Mouse (Mus musculus) lung, embryonic 16.5 days (tissue): ENCODE data around the gene 9830107B12Rik. TPM values are rescaled to one million over a fixed set of nuclear protein-coding genes. Genes with fewer than 3 reads are reported as not detected.
A peak's percentile ranks its signal among the peaks of the same experiment; 100 is the strongest.
"Not testable (repeated sequence)": the region's sequence is repeated elsewhere in the genome, so short reads cannot be mapped to it uniquely, and the experiment has no call there.

Source experiments
- ATAC-seq: fragments of 200-750 bp; cut with Nextera tagmentation; 2 replicates; pipeline ENCODE4 v1.8.0; 2017; ENCODE audit warnings: low read depth, mild to moderate bottlenecking, moderate library complexity
- H3K27ac ChIP-seq: fragments of 300-500 bp; sonication (generic); 2 replicates; pipeline ENCODE4 v1.5.1; 2014; ENCODE audit warnings: mild to moderate bottlenecking, control low read depth, low read length
- H3K27me3 ChIP-seq: fragments of 300-500 bp; sonication (generic); 2 replicates; pipeline ENCODE4 v1.6.1; 2014; ENCODE audit warnings: low read depth, low read length, mixed read lengths; ENCODE audit not compliant: control insufficient read depth, insufficient read depth
- H3K36me3 ChIP-seq: fragments of 300-500 bp; sonication (generic); 2 replicates; pipeline ENCODE4 v1.6.1; 2014; ENCODE audit warnings: low read length; ENCODE audit not compliant: control insufficient read depth, insufficient read depth
- H3K4me1 ChIP-seq: fragments of 300-500 bp; sonication (generic); replicated peaks from 2 replicates; pipeline ENCODE4 v1.6.1; 2014; ENCODE audit warnings: low read length, mixed read lengths; ENCODE audit not compliant: control insufficient read depth, insufficient read depth
- H3K4me2 ChIP-seq: fragments of 300-500 bp; sonication (generic); 2 replicates; pipeline ENCODE4 v1.6.1; 2014; ENCODE audit warnings: low read depth, low read length, control low read depth
- H3K4me3 ChIP-seq: fragments of 300-500 bp; sonication (generic); 2 replicates; pipeline ENCODE4 v1.5.1; 2014; ENCODE audit warnings: mild to moderate bottlenecking, low read length, control low read depth
- H3K9ac ChIP-seq: fragments of 300-500 bp; sonication (generic); 2 replicates; pipeline ENCODE4 v1.6.1; 2014; ENCODE audit warnings: low read length, control low read depth
- H3K9me3 ChIP-seq: fragments of 300-500 bp; sonication (generic); 2 replicates; pipeline ENCODE4 v1.6.1; 2016; ENCODE audit warnings: low read length; ENCODE audit not compliant: control insufficient read depth
- WGBS: fragments of 180-500 bp; shearing (Covaris S2); extraction: QIAGEN DNeasy Blood & Tissue Kit; methylation state at CpG from one replicate; pipeline ENCODE4 v1.1.7; 2014; 5-methylcytosine and 5-hydroxymethylcytosine counted together
- polyA plus RNA-seq: library from polyadenylated mRNA; unstranded; fragments of >200 nt; fragmentation: Nextera tagmentation; extraction: Ambion mirVana; gene quantifications from 2 replicates; pipeline ENCODE4 v1.2.1, GENCODE M21; 2015

The 9830107B12Rik gene
- not detected in 2 replicates for polyA plus RNA-seq

GRCm38 (mm10) chr17:48146120-48146519, at the start of gene 9830107B12Rik:
9830107B12Rik (minus strand) TSS chr17:48146268.
- WGBS = 72% methylated on average over 3 of the region's 3 CpGs

GRCm38 (mm10) chr17:48192366-48192765, 46.3 kb upstream of the 9830107B12Rik start:
- ATAC-seq = no peak

More at GRCm38 (mm10) chr17:48146120-48146519, at the start of gene 9830107B12Rik:
- Histone ChIP-seq H3K4me3 (no peak within 1 kb of the TSS), H3K4me2 (no peak within 1 kb of the TSS), H3K9me3 (no peaks in the 10 kb centered on the region), H3K27me3 (no peaks in the 10 kb centered on the region), H3K4me1 (no peaks in the 10 kb centered on the region), H3K9ac (no peak within 1 kb of the TSS), H3K36me3 (no peaks in the 10 kb centered on the region), H3K27ac (no peak within 1 kb of the TSS)
- no peak for ATAC-seq

GRCm38 (mm10) chr17:48185252-48185651, 39.2 kb upstream of the 9830107B12Rik start:
- WGBS = 39% methylated on average over 5 of the region's 5 CpGs
- Histone ChIP-seq H3K4me2 (no peak overlapping the region), H3K27ac (no peak overlapping the region), H3K4me1 (no peaks in the 10 kb centered on the region), H3K9ac (no peak overlapping the region), H3K4me3 (no peak overlapping the region), H3K27me3 (no peaks in the 10 kb centered on the region), H3K9me3 (no peaks in the 10 kb centered on the region), H3K36me3 (no peaks in the 10 kb centered on the region)
- no peak for ATAC-seq

More at GRCm38 (mm10) chr17:48192366-48192765, 46.3 kb upstream of the 9830107B12Rik start:
- no peak overlapping the region for H3K9ac ChIP-seq
- no peak overlapping the region for H3K4me2 ChIP-seq
- 55% methylated on average over 2 of the region's 2 CpGs for WGBS
- no peaks in the 10 kb centered on the region for H3K9me3 ChIP-seq
- H3K4me3 ChIP-seq = no peak overlapping the region
- H3K27ac ChIP-seq = no peak overlapping the region
- no peaks in the 10 kb centered on the region for H3K4me1 ChIP-seq
- H3K27me3 ChIP-seq = no peaks in the 10 kb centered on the region
- no peaks in the 10 kb centered on the region for H3K36me3 ChIP-seq

- not testable (repeated sequence) for H3K9ac ChIP-seq, H3K4me2 ChIP-seq, H3K27me3 ChIP-seq, H3K4me1 ChIP-seq, H3K9me3 ChIP-seq, H3K27ac ChIP-seq, H3K4me3 ChIP-seq, H3K36me3 ChIP-seq, ATAC-seq
- 66% methylated on average over 2 of the region's 2 CpGs for WGBS
Observed at GRCm38 (mm10) chr17:48167103-48167502, 21.0 kb upstream of the 9830107B12Rik start, which contains the start of gene A530064D06Rik. A530064D06Rik (minus strand) TSS chr17:48167275.

DNA sequence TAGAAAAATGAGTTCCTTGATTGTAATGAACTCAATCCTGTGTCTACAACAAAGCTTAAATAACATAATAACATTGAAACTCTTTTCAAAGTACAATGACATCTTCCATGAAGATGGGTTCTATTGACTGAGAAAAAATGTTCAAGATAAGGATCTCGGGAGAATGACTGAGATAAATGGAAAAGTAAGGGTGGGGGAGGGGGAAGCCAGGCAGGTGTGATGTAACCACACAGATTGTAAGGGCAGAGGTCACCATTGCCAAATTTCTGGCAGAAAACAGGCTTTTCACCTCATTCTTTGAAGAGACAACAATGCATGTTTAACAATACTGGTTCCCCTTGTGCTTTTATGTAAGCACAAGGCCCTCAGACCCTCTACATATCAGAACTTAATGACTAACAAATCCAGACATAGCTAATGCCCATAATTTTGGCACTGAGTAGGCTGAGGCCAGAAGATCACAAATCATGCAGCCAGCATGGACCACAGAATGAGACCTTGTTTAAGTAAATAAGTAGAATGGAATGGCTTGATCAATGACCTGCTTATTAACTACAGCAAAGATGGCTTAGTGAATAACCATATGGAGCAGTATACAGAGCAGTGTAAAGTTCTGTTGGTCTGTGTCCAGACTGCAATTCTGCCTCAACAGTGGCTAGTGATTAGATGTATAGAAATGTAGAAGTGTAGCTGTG, 11.5 kb upstream of the 9830107B12Rik start:
- no peak overlapping the region for H3K4me3 ChIP-seq
- no peaks in the 10 kb centered on the region for H3K27me3 ChIP-seq
- no peaks in the 10 kb centered on the region for H3K36me3 ChIP-seq
- no peak overlapping the region for H3K9ac ChIP-seq
- H3K27ac ChIP-seq = no peak overlapping the region
- WGBS = 27% methylated on average over 1 of the region's 1 CpGs
- 0 out of 2 replicates have a peak, but pooled peaks cover 2% of the 10 kb centered on the region for H3K9me3 ChIP-seq
- ATAC-seq = no peak
- H3K4me1 ChIP-seq = no peaks in the 10 kb centered on the region
- no peak overlapping the region for H3K4me2 ChIP-seq

DNA sequence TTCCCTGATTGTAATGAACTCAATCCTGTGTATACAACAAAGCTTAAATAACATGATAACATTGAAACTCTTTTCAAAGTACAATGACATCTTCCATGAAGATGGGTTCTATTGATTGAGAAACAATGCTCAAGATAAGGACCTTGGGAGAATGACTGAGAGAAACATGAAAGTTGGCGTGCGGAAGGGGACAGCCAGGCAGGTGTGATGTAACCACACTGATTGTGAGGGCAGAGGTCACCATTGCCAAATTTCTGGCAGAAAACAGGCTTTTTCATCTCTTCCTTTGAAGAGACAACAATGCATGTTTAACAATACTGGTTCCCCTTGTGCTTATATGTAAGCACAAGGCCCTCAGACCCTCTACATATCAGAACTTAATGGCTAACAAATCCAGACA, 13.3 kb downstream of the 9830107B12Rik start:
- H3K9me3 ChIP-seq = no peaks in the 10 kb centered on the region
- H3K4me3 ChIP-seq = no peak overlapping the region
- no peaks in the 10 kb centered on the region for H3K4me1 ChIP-seq
- H3K27me3 ChIP-seq = no peaks in the 10 kb centered on the region
- H3K27ac ChIP-seq = no peak overlapping the region
- H3K4me2 ChIP-seq = no peak overlapping the region
- no peak overlapping the region for H3K9ac ChIP-seq
- no peak for ATAC-seq
- WGBS = 71% methylated on average over 2 of the region's 2 CpGs
- H3K36me3 ChIP-seq = no peaks in the 10 kb centered on the region

DNA sequence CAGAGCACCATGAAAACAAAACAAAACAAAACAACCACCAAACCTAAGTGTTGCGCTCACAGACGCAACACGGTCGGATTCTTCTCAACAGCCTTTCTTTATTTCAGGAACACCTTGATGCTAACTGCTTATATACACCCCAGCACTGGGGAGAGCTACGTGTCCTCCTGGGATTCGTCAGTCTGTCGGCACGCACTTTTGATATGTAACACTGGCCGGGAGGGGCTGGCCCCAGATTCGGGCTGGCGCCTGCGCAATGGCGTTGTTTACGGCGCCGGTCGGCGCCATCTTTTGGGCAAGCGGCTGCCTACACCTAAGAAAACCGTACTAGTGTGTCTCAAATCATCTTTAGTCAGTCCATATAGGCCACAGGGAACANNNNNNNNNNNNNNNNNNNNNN, 25.6 kb downstream of the 9830107B12Rik start:
- no peak overlapping the region for H3K9ac ChIP-seq
- H3K4me1 ChIP-seq = no peaks in the 10 kb centered on the region
- no peak overlapping the region for H3K4me2 ChIP-seq
- H3K27me3 ChIP-seq = no peaks in the 10 kb centered on the region
- H3K27ac ChIP-seq = no peak overlapping the region
- 89% methylated on average over 20 of the region's 20 CpGs for WGBS
- no peaks in the 10 kb centered on the region for H3K9me3 ChIP-seq
- ATAC-seq = no peak
- H3K36me3 ChIP-seq = no peaks in the 10 kb centered on the region
- H3K4me3 ChIP-seq = no peak overlapping the region

- Histone ChIP-seq H3K36me3 (no peaks in the 10 kb centered on the region), H3K4me2 (no peak overlapping the region), H3K4me1 (no peaks in the 10 kb centered on the region), H3K27ac (no peak overlapping the region), H3K4me3 (no peak overlapping the region), H3K9ac (no peak overlapping the region), H3K27me3 (no peaks in the 10 kb centered on the region), H3K9me3 (no peaks in the 10 kb centered on the region)
- WGBS = 25% methylated on average over 3 of the region's 3 CpGs
- ATAC-seq = peak; percentile 61; the same call in 1 of the 2 replicates
Observed at GRCm38 (mm10) chr17:48119656-48120055, 26.4 kb downstream of the 9830107B12Rik start.

GRCm38 (mm10) chr17:48118570-48118969, 27.5 kb downstream of the 9830107B12Rik start:
- Histone ChIP-seq H3K27me3 (no peaks in the 10 kb centered on the region), H3K4me2 (no peak overlapping the region), H3K4me1 (no peaks in the 10 kb centered on the region), H3K4me3 (no peak overlapping the region), H3K36me3 (no peaks in the 10 kb centered on the region), H3K9ac (no peak overlapping the region), H3K9me3 (no peaks in the 10 kb centered on the region), H3K27ac (no peak overlapping the region)
- no peak for ATAC-seq
- 49% methylated on average over 1 of the region's 1 CpGs for WGBS
